Mouse (Mus musculus): ENCODE measurements around the gene Ntf5. TPM values are rescaled to one million over a fixed set of nuclear protein-coding genes. Genes with fewer than 3 reads are reported as not detected.
"Not testable (repeated sequence)": the region's sequence is repeated elsewhere in the genome, so short reads cannot be mapped to it uniquely, and the experiment has no call there.

Gene Ntf5
- polyA plus RNA-seq, 1 experiment from 2014 or later: 0.13 TPM

DNA sequence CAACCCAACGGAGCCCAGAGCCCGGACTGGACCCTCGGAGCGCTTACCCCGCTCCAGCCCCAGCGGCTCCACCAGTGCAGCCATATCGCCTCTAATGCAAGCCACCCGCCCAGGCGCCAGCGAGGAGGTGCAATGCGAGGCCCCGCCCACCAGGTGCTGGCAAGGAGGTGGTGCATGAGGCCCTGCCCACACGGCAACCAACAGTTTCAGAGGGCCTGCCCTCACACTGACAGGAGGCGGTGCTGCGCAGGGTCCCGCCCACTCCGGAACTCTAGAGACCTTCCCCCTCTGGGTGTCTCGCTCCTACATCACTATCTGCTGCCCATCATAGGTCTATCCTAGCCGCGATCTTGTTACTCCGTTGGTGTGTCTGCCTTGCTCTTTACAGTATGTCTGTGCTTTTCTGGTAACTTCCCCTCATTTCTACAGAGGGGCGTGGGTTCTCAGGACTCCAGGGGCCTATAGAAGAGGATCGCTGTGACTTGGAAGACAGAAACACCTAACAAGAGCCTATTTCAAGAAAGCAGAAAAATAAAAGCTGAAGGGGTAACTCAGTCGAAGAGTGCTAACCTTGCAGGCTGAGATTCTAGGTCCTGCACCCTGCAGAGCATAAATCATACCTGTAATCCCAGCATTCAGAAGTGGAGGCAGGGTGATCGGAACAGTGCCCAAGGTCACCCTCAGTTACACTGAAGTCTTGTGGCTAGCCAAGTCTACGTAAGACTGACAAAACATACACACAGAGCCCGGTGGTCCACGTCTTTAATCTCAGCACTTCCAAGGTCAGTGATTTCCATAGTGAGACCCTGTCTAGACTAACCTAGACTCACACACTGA, 42.8 kb upstream of the Ntf5 start, which contains the start of gene Lin7b:
Gene Lin7b, minus strand, starts transcription at position 109 of the 837 bp plus-strand sequence.
- H3K9me3 ChIP-seq (ENCODE audit: control insufficient read depth, low read length): no peaks in the 10 kb centered on the region
- peaks cover 42% of the 10 kb centered on the region for H3K36me3 ChIP-seq (replicated peaks; ENCODE audit: control insufficient read depth, insufficient read depth)
- 11% methylated on average over 28 of the region's 28 CpGs for WGBS
- H3K4me3 ChIP-seq (replicated peaks; ENCODE audit: low read length): peak within 1 kb of the TSS; percentile 42
- DNase-seq (ENCODE audit: low spot score): peak; percentile 66
- peak within 1 kb of the TSS; percentile 60 for H3K9ac ChIP-seq
- peaks cover 18% of the 10 kb centered on the region for H3K4me1 ChIP-seq (replicated peaks; ENCODE audit: control insufficient read depth, insufficient read depth, low read length)
- H3K27me3 ChIP-seq (ENCODE audit: control insufficient read depth, insufficient read depth, low read length): peaks cover 8% of the 10 kb centered on the region
- peak; percentile 24 for ATAC-seq (ENCODE audit: low FRiP score)
- peak within 1 kb of the TSS; percentile 87 for H3K4me2 ChIP-seq (replicated peaks)
- H3K27ac ChIP-seq: no peak within 1 kb of the TSS

GRCm38 (mm10) chr7:45372371-45372770, 41.1 kb upstream of the Ntf5 start:
- 90% methylated on average over 5 of the region's 5 CpGs for WGBS
- DNase-seq (ENCODE audit: low spot score) (no peak), ATAC-seq (ENCODE audit: low FRiP score) (no peak)
- Histone ChIP-seq H3K4me1 (replicated peaks; ENCODE audit: control insufficient read depth, insufficient read depth, low read length) (peaks cover 18% of the 10 kb centered on the region; the same call in 1 of the 2 replicates), H3K36me3 (replicated peaks; ENCODE audit: control insufficient read depth, insufficient read depth) (peaks cover 59% of the 10 kb centered on the region), H3K27me3 (ENCODE audit: control insufficient read depth, insufficient read depth, low read length) (peaks cover 8% of the 10 kb centered on the region), H3K4me3 (replicated peaks; ENCODE audit: low read length) (no peak overlapping the region), H3K27ac (no peak overlapping the region), H3K4me2 (replicated peaks) (no peak overlapping the region), H3K9ac (no peak overlapping the region), H3K9me3 (ENCODE audit: control insufficient read depth, low read length) (no peaks in the 10 kb centered on the region)

- no peaks in the 10 kb centered on the region for H3K9me3 ChIP-seq (ENCODE audit: control insufficient read depth, low read length)
- no peak overlapping the region for H3K4me2 ChIP-seq (replicated peaks)
- no peak overlapping the region for H3K27ac ChIP-seq
- ATAC-seq (ENCODE audit: low FRiP score): no peak
- H3K4me3 ChIP-seq (replicated peaks; ENCODE audit: low read length): no peak overlapping the region
- DNase-seq (ENCODE audit: low spot score): no peak
- H3K27me3 ChIP-seq (ENCODE audit: control insufficient read depth, insufficient read depth, low read length): no peaks in the 10 kb centered on the region
- 92% methylated on average over 8 of the region's 8 CpGs for WGBS
- H3K9ac ChIP-seq: no peak overlapping the region
- peaks cover 82% of the 10 kb centered on the region for H3K36me3 ChIP-seq (replicated peaks; ENCODE audit: control insufficient read depth, insufficient read depth)
- H3K4me1 ChIP-seq (replicated peaks; ENCODE audit: control insufficient read depth, insufficient read depth, low read length): peaks cover 8% of the 10 kb centered on the region; the same call in 1 of the 2 replicates
Measured at GRCm38 (mm10) chr7:45374620-45375019, 38.9 kb upstream of the Ntf5 start.

GRCm38 (mm10) chr7:45376057-45376456, 37.4 kb upstream of the Ntf5 start:
- ATAC-seq (ENCODE audit: low FRiP score) (no peak), DNase-seq (ENCODE audit: low spot score) (no peak)
- peaks cover 96% of the 10 kb centered on the region for H3K36me3 ChIP-seq (replicated peaks; ENCODE audit: control insufficient read depth, insufficient read depth)
- no peak overlapping the region for H3K4me2 ChIP-seq (replicated peaks)
- 84% methylated on average over 1 of the region's 1 CpGs for WGBS
- H3K27ac ChIP-seq: no peak overlapping the region
- no peaks in the 10 kb centered on the region for H3K9me3 ChIP-seq (ENCODE audit: control insufficient read depth, low read length)
- no peak overlapping the region for H3K9ac ChIP-seq
- H3K4me1 ChIP-seq (replicated peaks; ENCODE audit: control insufficient read depth, insufficient read depth, low read length): 0 out of 2 replicates have a peak, but pooled peaks cover 4% of the 10 kb centered on the region
- H3K27me3 ChIP-seq (ENCODE audit: control insufficient read depth, insufficient read depth, low read length): no peaks in the 10 kb centered on the region
- no peak overlapping the region for H3K4me3 ChIP-seq (replicated peaks; ENCODE audit: low read length)

DNA sequence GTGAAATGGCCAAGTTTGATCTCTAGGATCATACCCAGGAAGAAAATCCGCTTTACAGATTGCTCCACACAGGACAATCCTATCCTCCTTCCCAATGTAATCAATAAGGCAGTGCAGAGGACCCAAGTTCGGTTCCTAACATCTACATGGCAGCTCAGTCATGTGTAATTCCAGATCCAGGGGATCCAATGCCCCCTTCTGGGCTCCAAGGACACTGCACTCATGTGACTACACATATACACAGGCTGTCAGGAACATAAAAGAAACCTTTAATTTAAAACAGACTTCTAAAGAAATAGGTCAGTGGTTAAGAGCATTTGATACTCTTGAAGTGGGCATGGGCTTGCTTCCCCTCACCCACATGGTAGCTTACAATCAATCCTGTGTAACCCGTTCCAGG, 27.4 kb upstream of the Ntf5 start:
- Histone ChIP-seq H3K27me3 (ENCODE audit: control insufficient read depth, insufficient read depth, low read length) (no peaks in the 10 kb centered on the region), H3K4me2 (replicated peaks) (no peak overlapping the region), H3K9me3 (ENCODE audit: control insufficient read depth, low read length) (no peaks in the 10 kb centered on the region), H3K4me1 (replicated peaks; ENCODE audit: control insufficient read depth, insufficient read depth, low read length) (no peaks in the 10 kb centered on the region), H3K4me3 (replicated peaks; ENCODE audit: low read length) (no peak overlapping the region), H3K36me3 (replicated peaks; ENCODE audit: control insufficient read depth, insufficient read depth) (peaks cover 100% of the 10 kb centered on the region), H3K9ac (no peak overlapping the region), H3K27ac (no peak overlapping the region)
- ATAC-seq (ENCODE audit: low FRiP score) (no peak), DNase-seq (ENCODE audit: low spot score) (no peak)
- WGBS: 94% methylated on average over 3 of the region's 3 CpGs

GRCm38 (mm10) chr7:45395129-45395541, 18.4 kb upstream of the Ntf5 start:
- Histone ChIP-seq H3K27me3 (ENCODE audit: control insufficient read depth, insufficient read depth, low read length) (no peaks in the 10 kb centered on the region), H3K9ac (peak overlapping the region; percentile 79), H3K36me3 (replicated peaks; ENCODE audit: control insufficient read depth, insufficient read depth) (peaks cover 22% of the 10 kb centered on the region), H3K27ac (peak overlapping the region; percentile 97), H3K4me2 (replicated peaks) (peak overlapping the region; percentile 97), H3K9me3 (ENCODE audit: control insufficient read depth, low read length) (no peaks in the 10 kb centered on the region), H3K4me3 (replicated peaks; ENCODE audit: low read length) (peak overlapping the region; percentile 82), H3K4me1 (replicated peaks; ENCODE audit: control insufficient read depth, insufficient read depth, low read length) (peaks cover 18% of the 10 kb centered on the region)
- ATAC-seq (ENCODE audit: low FRiP score) (peak; percentile 80), DNase-seq (ENCODE audit: low spot score) (peak; percentile 73)
- WGBS: under 1% methylated on average over 19 of the region's 20 CpGs

- Histone ChIP-seq H3K36me3 (replicated peaks; ENCODE audit: control insufficient read depth, insufficient read depth) (peaks cover 16% of the 10 kb centered on the region), H3K27me3 (ENCODE audit: control insufficient read depth, insufficient read depth, low read length) (no peaks in the 10 kb centered on the region), H3K9ac (peak within 1 kb of the TSS; percentile 79), H3K9me3 (ENCODE audit: control insufficient read depth, low read length) (no peaks in the 10 kb centered on the region), H3K27ac (peak within 1 kb of the TSS; percentile 97), H3K4me1 (replicated peaks; ENCODE audit: control insufficient read depth, insufficient read depth, low read length) (peaks cover 18% of the 10 kb centered on the region), H3K4me3 (replicated peaks; ENCODE audit: low read length) (peak within 1 kb of the TSS; percentile 82), H3K4me2 (replicated peaks) (peak within 1 kb of the TSS; percentile 97)
- DNase-seq (ENCODE audit: low spot score): peak; percentile 100
- under 1% methylated on average over 60 of the region's 60 CpGs for WGBS
- ATAC-seq (ENCODE audit: low FRiP score): peak; percentile 96
Measured at GRCm38 (mm10) chr7:45395578-45396336, 17.7 kb upstream of the Ntf5 start, which contains the start of gene Snrnp70. Gene Snrnp70 (minus strand): TSS chr7:45395742.

DNA sequence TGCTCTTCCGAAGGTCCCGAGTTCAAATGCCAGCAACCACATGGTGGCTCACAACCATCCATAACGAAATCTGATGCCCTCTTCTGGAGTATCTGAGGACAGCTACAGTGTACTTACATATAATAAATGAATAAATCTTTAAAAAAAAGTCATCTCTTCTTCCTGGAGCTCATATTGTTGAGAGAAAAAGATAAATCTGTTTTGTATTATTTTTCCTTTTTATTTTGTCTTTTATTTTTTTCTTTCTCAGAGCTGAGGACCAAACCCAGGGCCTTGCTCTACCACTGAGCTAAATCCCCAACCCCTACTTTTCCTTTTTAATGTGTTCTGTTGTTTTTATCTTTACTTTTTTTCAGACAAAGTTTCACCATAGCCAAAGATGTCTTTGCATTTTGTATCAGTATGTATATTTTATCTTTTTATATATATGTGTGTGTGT, 17.1 kb upstream of the Ntf5 start:
- not testable (repeated sequence) for H3K27me3 ChIP-seq (ENCODE audit: control insufficient read depth, insufficient read depth, low read length); DNase-seq (ENCODE audit: low spot score); H3K9me3 ChIP-seq (ENCODE audit: control insufficient read depth, low read length); H3K36me3 ChIP-seq (replicated peaks; ENCODE audit: control insufficient read depth, insufficient read depth)
- WGBS: 4% methylated on average over 3 of the region's 3 CpGs
- peak overlapping the region; percentile 82 for H3K4me3 ChIP-seq (replicated peaks; ENCODE audit: low read length)
- 0 out of 2 replicates have a peak, but pooled peaks have one; percentile 4 for ATAC-seq (ENCODE audit: low FRiP score)
- H3K9ac ChIP-seq: peak overlapping the region; percentile 34; the same call in 1 of the 2 replicates
- peak overlapping the region; percentile 97 for H3K4me2 ChIP-seq (replicated peaks)
- H3K27ac ChIP-seq: peak overlapping the region; percentile 97
- peaks cover 18% of the 10 kb centered on the region for H3K4me1 ChIP-seq (replicated peaks; ENCODE audit: control insufficient read depth, insufficient read depth, low read length)

DNA sequence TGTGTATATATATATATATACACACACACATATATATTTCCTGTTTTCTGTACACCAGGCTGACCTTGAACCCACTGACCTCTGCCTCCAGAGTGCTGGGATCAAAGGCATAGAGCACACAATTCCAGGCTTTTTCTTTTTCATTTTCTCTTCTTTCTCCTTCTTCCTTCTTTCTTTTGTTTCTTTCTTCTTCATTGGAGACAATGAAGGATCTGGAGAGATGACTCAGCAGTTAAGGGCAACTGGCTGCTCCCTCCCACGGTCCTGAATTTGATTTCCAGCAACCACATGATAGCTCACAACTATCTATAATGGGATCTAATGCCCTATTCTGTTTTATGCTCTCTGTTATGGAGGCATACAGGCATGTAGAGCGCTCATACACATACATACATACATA, 16.7 kb upstream of the Ntf5 start:
- WGBS: 78% methylated on average over 2 of the region's 2 CpGs
- Histone ChIP-seq H3K4me1 (replicated peaks; ENCODE audit: control insufficient read depth, insufficient read depth, low read length) (peaks cover 18% of the 10 kb centered on the region), H3K4me3 (replicated peaks; ENCODE audit: low read length) (no peak overlapping the region), H3K9me3 (ENCODE audit: control insufficient read depth, low read length) (no peaks in the 10 kb centered on the region), H3K36me3 (replicated peaks; ENCODE audit: control insufficient read depth, insufficient read depth) (peaks cover 5% of the 10 kb centered on the region), H3K9ac (no peak overlapping the region), H3K27ac (no peak overlapping the region), H3K4me2 (replicated peaks) (no peak overlapping the region), H3K27me3 (ENCODE audit: control insufficient read depth, insufficient read depth, low read length) (no peaks in the 10 kb centered on the region)
- ATAC-seq (ENCODE audit: low FRiP score): no peak
- no peak for DNase-seq (ENCODE audit: low spot score)
